18 mouse cellular contexts compared by ENCODE assay signal in the genomic region with DNA sequence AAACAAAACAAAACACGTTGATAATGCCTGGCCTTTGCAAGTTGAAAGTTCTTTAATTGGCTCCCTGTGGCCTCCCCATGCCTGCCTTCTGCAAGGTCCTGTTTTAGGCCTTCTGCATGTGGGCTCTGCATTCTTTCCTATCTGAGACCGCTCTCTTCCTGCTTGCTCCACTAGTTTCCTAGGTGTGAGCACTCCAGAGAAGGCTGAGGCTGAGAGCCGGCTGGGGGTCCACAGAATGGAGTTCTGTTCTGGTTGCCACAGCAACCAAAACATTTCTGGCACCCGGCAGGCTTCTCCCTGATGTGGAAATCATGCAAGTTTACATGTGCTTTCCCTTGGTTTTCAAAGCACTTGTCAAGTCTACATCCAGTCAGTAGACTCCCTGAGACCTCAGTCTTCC. TPM values are rescaled to one million over a fixed set of nuclear protein-coding genes. Genes with fewer than 3 reads are reported as not detected.
A peak's percentile ranks its signal among the peaks of the same experiment; 100 is the strongest.
DNase-seq lines count a peak whose midpoint lies in the region; ATAC-seq lines count a peak whose summit lies in the region.
"Had no signal": no experiment of that assay in that cellular context is flagged by ENCODE, and none has a peak within 500 bp of the region (broad histone marks: within the 10 kb centered on the region; RNA-seq: fewer than 3 reads in every experiment).

No protein-coding gene starts in this region.

- no peak overlapping the region for H3K27ac ChIP-seq in hindbrain, embryonic 14.5 days
- H3K27ac ChIP-seq: embryonic facial prominence, embryonic 13.5 days; limb, embryonic 15.5 days; lung, embryonic 15.5 days; stomach, embryonic 15.5 days had no signal

- 0 out of 2 replicates have a peak, but pooled peaks cover 3% of the 10 kb centered on the region for H3K4me1 ChIP-seq in hindbrain, embryonic 14.5 days (replicated peaks; ENCODE audit: control insufficient read depth, insufficient read depth, low read length)
- H3K4me1 ChIP-seq: embryonic facial prominence, embryonic 13.5 days; lung, embryonic 15.5 days; stomach, embryonic 15.5 days had no signal

- no peak overlapping the region for H3K9ac ChIP-seq in hindbrain, embryonic 14.5 days
- H3K9ac ChIP-seq: embryonic facial prominence, embryonic 13.5 days; limb, embryonic 15.5 days; lung, embryonic 15.5 days; stomach, embryonic 15.5 days had no signal

- peak; percentile 53; the same call in 1 of the 2 replicates for ATAC-seq in hindbrain, embryonic 14.5 days (ENCODE audit: low FRiP score)

- 8% methylated on average over 4 of the region's 4 CpGs for WGBS in hindbrain, embryonic 14.5 days

- no peaks in the 10 kb centered on the region for H3K27me3 ChIP-seq in hindbrain, embryonic 14.5 days (ENCODE audit: control insufficient read depth, insufficient read depth, low read length)
- H3K27me3 ChIP-seq: embryonic facial prominence, embryonic 13.5 days; limb, embryonic 15.5 days; lung, embryonic 15.5 days; stomach, embryonic 15.5 days had no signal

- no peak overlapping the region for H3K4me3 ChIP-seq in hindbrain, embryonic 14.5 days (replicated peaks; ENCODE audit: low read length)
- H3K4me3 ChIP-seq: embryonic facial prominence, embryonic 13.5 days; limb, embryonic 15.5 days; lung, embryonic 15.5 days; stomach, embryonic 15.5 days had no signal

- peak; percentile 28 to 51 for DNase-seq in layer of hippocampus, postnatal 10 days (ENCODE audit: low spot score in 2 of 2)
- no peak for DNase-seq in layer of hippocampus, adult 9-10 months (ENCODE audit: low spot score)
- peak; percentile 69 to 76 for DNase-seq in right cerebral cortex, postnatal 10 days (ENCODE audit: low spot score in 2 of 2)
- DNase-seq in right cerebral cortex, adult 2 months (ENCODE audit: low spot score in 2 of 2) = no peak
- DNase-seq in hindbrain, embryonic 14.5 days (ENCODE audit: low spot score) = no peak
- DNase-seq in adrenal gland, postnatal 14 days = no peak
- no peak for DNase-seq in spleen, adult 18-20 months
- DNase-seq: cerebellum, postnatal 25 days; kidney, adult 2 months; thymus, postnatal 14 days had no signal

- no peaks in the 10 kb centered on the region for H3K9me3 ChIP-seq in hindbrain, embryonic 14.5 days (ENCODE audit: control insufficient read depth, low read length)
- H3K9me3 ChIP-seq: embryonic facial prominence, embryonic 13.5 days; limb, embryonic 15.5 days; lung, embryonic 15.5 days; stomach, embryonic 15.5 days had no signal

- H3K36me3 ChIP-seq in hindbrain, embryonic 14.5 days (replicated peaks; ENCODE audit: control insufficient read depth, insufficient read depth) = no peaks in the 10 kb centered on the region
- H3K36me3 ChIP-seq: embryonic facial prominence, embryonic 13.5 days; limb, embryonic 15.5 days; lung, embryonic 15.5 days; stomach, embryonic 15.5 days had no signal

- no peak overlapping the region for H3K4me2 ChIP-seq in hindbrain, embryonic 14.5 days (replicated peaks)
- H3K4me2 ChIP-seq: embryonic facial prominence, embryonic 13.5 days; limb, embryonic 15.5 days; lung, embryonic 15.5 days; stomach, embryonic 15.5 days had no signal

RNA-seq across cellular contexts. Expression of gene Mylk4, which starts 24.7 kb away (rescaled TPM):
- total RNA-seq in layer of hippocampus, postnatal 10 days (2021) = 1 to 10 TPM in 1 of 2 experiments, under 1 TPM in 1; 0.73 to 1.0 TPM
- 0.24 and 0.35 TPM in 2 replicates for polyA plus RNA-seq in hindbrain, embryonic 14.5 days (2014; fragmentation: Nextera tagmentation; extraction: Ambion mirVana)
- total RNA-seq in adrenal gland, postnatal 14 days (2021) = 0.07 and 2.4 TPM in 2 replicates

RNA-seq across cellular contexts. Expression of gene Wrnip1, which starts 42.8 kb away (rescaled TPM):
- total RNA-seq in layer of hippocampus, postnatal 10 days (2021) = 10 to 100 TPM; 57.9 to 58.4 TPM
- 29.9 and 34.6 TPM in 2 replicates for polyA plus RNA-seq in hindbrain, embryonic 14.5 days (2014; fragmentation: Nextera tagmentation; extraction: Ambion mirVana)
- total RNA-seq in adrenal gland, postnatal 14 days (2021) = 35.2 and 45.9 TPM in 2 replicates

RNA-seq across cellular contexts. Expression of gene D930007J09Rik, which starts 43.6 kb away (rescaled TPM):
- 1 to 10 TPM; 1.4 to 1.9 TPM for total RNA-seq in layer of hippocampus, postnatal 10 days (2021)
- not detected in 2 replicates for polyA plus RNA-seq in hindbrain, embryonic 14.5 days (2014; fragmentation: Nextera tagmentation; extraction: Ambion mirVana)
- not detected in 2 replicates for total RNA-seq in adrenal gland, postnatal 14 days (2021)
- total RNA-seq: adrenal gland, adult 18-20 months; heart, adult 8-10 months; heart, postnatal 25 days had no signal
- polyA plus RNA-seq: embryonic facial prominence, embryonic 13.5 days; kidney, adult 2 months; limb, embryonic 15.5 days; lung, embryonic 15.5 days; neural tube, embryonic 14.5 days; stomach, embryonic 15.5 days had no signal

Comparison
In these comparisons a context has a peak if more than half of its experiments do, and no peak if none do; other contexts are left out.
1. DNase-seq: peak in layer of hippocampus, postnatal 10 days (2 of 2) and right cerebral cortex, postnatal 10 days (2 of 2); none in layer of hippocampus, adult 9-10 months (single experiment), right cerebral cortex, adult 2 months (0 of 2), hindbrain, embryonic 14.5 days (single experiment), adrenal gland, postnatal 14 days (single experiment) and spleen, adult 18-20 months (0 of 2).